Mouse (Mus musculus): ENCODE data around the gene Gm15097. TPM values are rescaled to one million over a fixed set of nuclear protein-coding genes. Genes with fewer than 3 reads are reported as not detected.

The Gm15097 gene
- polyA plus RNA-seq (2017; shearing (Covaris generic)): not detected

DNA sequence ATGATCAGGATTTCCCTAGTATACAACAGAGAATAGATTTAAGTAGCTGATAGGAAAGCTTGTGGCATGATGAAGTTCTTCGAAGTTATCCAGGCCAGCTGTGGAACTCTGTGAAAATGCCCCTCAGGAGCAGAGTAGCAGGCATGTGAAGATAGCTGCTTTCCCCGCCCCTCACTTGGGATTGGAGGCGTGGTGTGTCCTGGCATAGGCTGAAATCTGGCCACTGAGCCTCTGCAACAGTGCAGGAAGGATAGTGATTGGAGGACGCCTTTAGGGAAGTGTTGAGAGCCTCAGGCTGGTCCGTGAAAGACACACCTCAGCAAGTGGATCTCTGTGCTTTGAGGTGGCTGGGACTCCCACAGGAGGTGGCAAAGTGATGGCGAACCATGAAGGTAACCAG is at the start of gene Gm15097:
TSS of gene Gm15097 (plus strand) at position 301 of the 400 bp plus-strand sequence.

Other genes with a start within 250 kb of the Gm15097 start
- gene Gm10439, start 189.9 kb upstream of the Gm15097 start, polyA plus RNA-seq (2017; shearing (Covaris generic)): not detected
- gene Gm15091, start 157.2 kb downstream of the Gm15097 start, polyA plus RNA-seq (2017; shearing (Covaris generic)): not detected